Comparison of ENCODE assay signal across 12 mouse cellular contexts in genomic region chr5:34167857-34168256, GRCm38 (mm10). TPM values are rescaled to one million over a fixed set of nuclear protein-coding genes. Genes with fewer than 3 reads are reported as not detected.
DNase-seq lines count a peak whose midpoint lies in the region; ATAC-seq lines count a peak whose summit lies in the region.
"Had no signal": no experiment of that assay in that cellular context is flagged by ENCODE, and none has a peak within 500 bp of the region (broad histone marks: within the 10 kb centered on the region; RNA-seq: fewer than 3 reads in every experiment).

No protein-coding gene starts in this region.

- 83% methylated on average over 4 of the region's 4 CpGs for WGBS in hindbrain, embryonic 10.5 days
- WGBS in hindbrain, embryonic 16.5 days, result 82% methylated on average over 4 of the region's 4 CpGs
- 83% methylated on average over 4 of the region's 4 CpGs for WGBS in neural tube, embryonic 11.5 days
- 85% methylated on average over 4 of the region's 4 CpGs for WGBS in limb, embryonic 13.5 days

- intact Hi-C loops in left cerebral cortex, postnatal 14 days (cut with DNase I), result no loop called here

- DNase-seq in hindbrain, embryonic 10.5 days (ENCODE audit: low spot score), result no peak
- DNase-seq in neural tube, embryonic 11.5 days (ENCODE audit: low spot score), result no peak
- DNase-seq in neural tube, embryonic 10.5 days (ENCODE audit: extremely low spot score, low spot score), result no peak
- DNase-seq in left cerebral cortex, postnatal 14 days (ENCODE audit: low spot score in 2 of 2), result no peak
- DNase-seq in B cell, adult 2 months, result no peak
- DNase-seq in cerebellum, postnatal 4 days (ENCODE audit: low spot score in 2 of 2), result no peak
- DNase-seq: cerebellum, postnatal 36 days; gastrocnemius, postnatal 14 days; kidney, postnatal 4 days; lung, postnatal 36 days had no signal

- H3K9me3 ChIP-seq in hindbrain, embryonic 10.5 days, result no peaks in the 10 kb centered on the region
- H3K9me3 ChIP-seq in hindbrain, embryonic 16.5 days (ENCODE audit: control insufficient read depth, low read length), result no peaks in the 10 kb centered on the region
- no peaks in the 10 kb centered on the region for H3K9me3 ChIP-seq in neural tube, embryonic 11.5 days (ENCODE audit: control insufficient read depth, low read length)
- no peaks in the 10 kb centered on the region for H3K9me3 ChIP-seq in limb, embryonic 13.5 days

- no peak overlapping the region for H3K4me2 ChIP-seq in hindbrain, embryonic 16.5 days (ENCODE audit: low read length)
- H3K4me2 ChIP-seq in neural tube, embryonic 11.5 days (ENCODE audit: low read depth), result peak overlapping the region; percentile 5; the same call in 1 of the 2 replicates
- peak overlapping the region; percentile 28 for H3K4me2 ChIP-seq in limb, embryonic 13.5 days (replicated peaks)

- H3K27ac ChIP-seq in hindbrain, embryonic 10.5 days, result no peak overlapping the region
- no peak overlapping the region for H3K27ac ChIP-seq in hindbrain, embryonic 16.5 days (ENCODE audit: low read depth, low read length)
- H3K27ac ChIP-seq in neural tube, embryonic 11.5 days (ENCODE audit: low read depth, low read length), result no peak overlapping the region
- H3K27ac ChIP-seq in limb, embryonic 13.5 days, result no peak overlapping the region

- no peak for ATAC-seq in hindbrain, embryonic 16.5 days
- no peak for ATAC-seq in neural tube, embryonic 11.5 days (ENCODE audit: insufficient read depth, low FRiP score, low TSS enrichment)
- ATAC-seq in limb, embryonic 13.5 days (ENCODE audit: low FRiP score, low read depth), result no peak

- peak overlapping the region; percentile 86 for H3K4me3 ChIP-seq in hindbrain, embryonic 10.5 days
- no peak overlapping the region for H3K4me3 ChIP-seq in hindbrain, embryonic 16.5 days (ENCODE audit: low read length)
- H3K4me3 ChIP-seq in neural tube, embryonic 11.5 days (ENCODE audit: low read depth, low read length), result no peak overlapping the region; the same call in 1 of the 2 replicates
- H3K4me3 ChIP-seq in limb, embryonic 13.5 days, result peak overlapping the region; percentile 14; the same call in 1 of the 2 replicates

- no peaks in the 10 kb centered on the region for H3K27me3 ChIP-seq in hindbrain, embryonic 10.5 days (ENCODE audit: insufficient read depth, poor library complexity, severe bottlenecking)
- H3K27me3 ChIP-seq in hindbrain, embryonic 16.5 days (replicated peaks; ENCODE audit: control insufficient read depth, insufficient read depth, low read length), result no peaks in the 10 kb centered on the region
- no peaks in the 10 kb centered on the region for H3K27me3 ChIP-seq in neural tube, embryonic 11.5 days (ENCODE audit: control insufficient read depth, insufficient read depth, low read length)
- H3K27me3 ChIP-seq in limb, embryonic 13.5 days, result no peaks in the 10 kb centered on the region

- H3K4me1 ChIP-seq in hindbrain, embryonic 10.5 days (replicated peaks), result peaks cover 49% of the 10 kb centered on the region
- H3K4me1 ChIP-seq in hindbrain, embryonic 16.5 days (ENCODE audit: control insufficient read depth, insufficient read depth, low read depth, low read length), result peaks cover 7% of the 10 kb centered on the region
- peaks cover 8% of the 10 kb centered on the region; the same call in 1 of the 2 replicates for H3K4me1 ChIP-seq in neural tube, embryonic 11.5 days (ENCODE audit: control insufficient read depth, insufficient read depth, low read length)
- peaks cover 24% of the 10 kb centered on the region for H3K4me1 ChIP-seq in limb, embryonic 13.5 days

- H3K36me3 ChIP-seq in hindbrain, embryonic 10.5 days, result peaks cover 17% of the 10 kb centered on the region
- H3K36me3 ChIP-seq in hindbrain, embryonic 16.5 days (ENCODE audit: control insufficient read depth, insufficient read depth, low read length), result no peaks in the 10 kb centered on the region
- H3K36me3 ChIP-seq in neural tube, embryonic 11.5 days (ENCODE audit: control insufficient read depth, insufficient read depth, low read length), result 0 out of 2 replicates have a peak, but pooled peaks cover 2% of the 10 kb centered on the region
- H3K36me3 ChIP-seq in limb, embryonic 13.5 days, result peaks cover 18% of the 10 kb centered on the region

- H3K9ac ChIP-seq in hindbrain, embryonic 16.5 days (ENCODE audit: low read depth, low read length), result no peak overlapping the region
- H3K9ac ChIP-seq in neural tube, embryonic 11.5 days (ENCODE audit: low read length), result no peak overlapping the region
- H3K9ac ChIP-seq in limb, embryonic 13.5 days, result no peak overlapping the region

RNA-seq across cellular contexts. Expression of gene Poln, which starts 1.4 kb away (rescaled TPM):
- 0.54 and 0.56 TPM in 2 replicates for polyA plus RNA-seq in hindbrain, embryonic 10.5 days (2016; fragmentation: Nextera tagmentation; extraction: Ambion mirVana)
- 0.20 and 0.52 TPM in 2 replicates for polyA plus RNA-seq in hindbrain, embryonic 16.5 days (2015; fragmentation: Nextera tagmentation; extraction: Ambion mirVana)
- 0.27 and 0.42 TPM in 2 replicates for polyA plus RNA-seq in neural tube, embryonic 11.5 days (2014; fragmentation: Nextera tagmentation; extraction: Ambion mirVana)
- 0.52 and 0.84 TPM in 2 replicates for polyA plus RNA-seq in limb, embryonic 13.5 days (2015; fragmentation: Nextera tagmentation; extraction: Ambion mirVana)
- under 1 TPM; 0.79 to 0.91 TPM for total RNA-seq in left cerebral cortex, postnatal 14 days (2021)

RNA-seq across cellular contexts. Expression of gene Haus3, which starts 1.5 kb away (rescaled TPM):
- polyA plus RNA-seq in hindbrain, embryonic 10.5 days (2016; fragmentation: Nextera tagmentation; extraction: Ambion mirVana), result 35.0 and 46.0 TPM in 2 replicates
- 13.8 and 14.2 TPM in 2 replicates for polyA plus RNA-seq in hindbrain, embryonic 16.5 days (2015; fragmentation: Nextera tagmentation; extraction: Ambion mirVana)
- polyA plus RNA-seq in neural tube, embryonic 11.5 days (2014; fragmentation: Nextera tagmentation; extraction: Ambion mirVana), result 40.6 and 43.1 TPM in 2 replicates
- polyA plus RNA-seq in limb, embryonic 13.5 days (2015; fragmentation: Nextera tagmentation; extraction: Ambion mirVana), result 36.8 and 39.1 TPM in 2 replicates
- total RNA-seq in left cerebral cortex, postnatal 14 days (2021), result 1 to 10 TPM; 5.1 to 5.5 TPM

RNA-seq across cellular contexts. Expression of gene Mxd4, which starts 19.7 kb away (rescaled TPM):
- polyA plus RNA-seq in hindbrain, embryonic 10.5 days (2016; fragmentation: Nextera tagmentation; extraction: Ambion mirVana), result 21.6 and 26.3 TPM in 2 replicates
- 31.0 and 33.9 TPM in 2 replicates for polyA plus RNA-seq in hindbrain, embryonic 16.5 days (2015; fragmentation: Nextera tagmentation; extraction: Ambion mirVana)
- 22.7 and 23.1 TPM in 2 replicates for polyA plus RNA-seq in neural tube, embryonic 11.5 days (2014; fragmentation: Nextera tagmentation; extraction: Ambion mirVana)
- polyA plus RNA-seq in limb, embryonic 13.5 days (2015; fragmentation: Nextera tagmentation; extraction: Ambion mirVana), result 36.4 and 39.6 TPM in 2 replicates
- total RNA-seq in left cerebral cortex, postnatal 14 days (2021), result 10 to 100 TPM; 75.4 to 87.4 TPM

Comparison
In these comparisons a context has a peak if more than half of its experiments do, and no peak if none do; other contexts are left out.
1. H3K4me3 ChIP-seq: peak in hindbrain, embryonic 10.5 days (single experiment) and limb, embryonic 13.5 days (single experiment); none in hindbrain, embryonic 16.5 days (single experiment) and neural tube, embryonic 11.5 days (single experiment).